Mouse (Mus musculus) CH12.LX (cell line): ENCODE results near the gene Utp11. TPM values are rescaled to one million over a fixed set of nuclear protein-coding genes. Genes with fewer than 3 reads are reported as not detected.

ENCODE experiments used
- DNase-seq: peaks from one replicate; pipeline ENCODE4 v3.0.0-alpha.2; 2013; ENCODE audit errors: extremely low read depth
- H3K27ac ChIP-seq: 2 replicates; pipeline ENCODE4 v1.5.1; 2012; ENCODE audit warnings: low read depth, mild to moderate bottlenecking, control low read depth, moderate library complexity; ENCODE audit not compliant: insufficient read depth
- H3K27me3 ChIP-seq: replicated peaks from 2 replicates; pipeline ENCODE3; 2012; ENCODE audit warnings: inconsistent platforms
- H3K36me3 ChIP-seq, 2 experiments: replicated peaks in 1 of 2; 2 replicates each; pipeline versions ENCODE3 to v1.6.1; 2012; ENCODE audit warnings: inconsistent platforms in 1 of 2, low read length in 1 of 2, mild to moderate bottlenecking in 1 of 2, mixed read lengths in 1 of 2, moderate library complexity in 1 of 2; ENCODE audit not compliant: control insufficient read depth in 1 of 2, insufficient read depth in 1 of 2
- H3K4me1 ChIP-seq, 2 experiments: 2 replicates each; pipeline ENCODE4 v1.6.1; 2012; ENCODE audit warnings: inconsistent platforms in 1 of 2, moderate library complexity in 1 of 2; ENCODE audit not compliant: insufficient read depth in 2 of 2, control insufficient read depth in 1 of 2
- H3K4me2 ChIP-seq: 2 replicates; pipeline ENCODE4 v1.6.1; 2012; ENCODE audit warnings: low read depth, mild to moderate bottlenecking, control low read depth; ENCODE audit not compliant: poor library complexity, insufficient read depth, severe bottlenecking
- H3K4me3 ChIP-seq, 3 experiments: fragments of 150-350 bp in 1 of 3; sonication (generic) in 1 of 3; replicated peaks in 1 of 3; 2 replicates each; pipeline versions ENCODE3 to v1.5.1; 2011 to 2012; ENCODE audit warnings: low read depth in 2 of 3, low read length in 2 of 3, mild to moderate bottlenecking in 2 of 3, moderate library complexity in 2 of 3, control low read depth in 1 of 3, improper control_type of control experiment in 1 of 3, inconsistent platforms in 1 of 3, mixed read lengths in 1 of 3; ENCODE audit not compliant: poor library complexity in 1 of 3
- H3K79me2 ChIP-seq: replicated peaks from 2 replicates; pipeline ENCODE4 v1.6.1; 2012; ENCODE audit warnings: mild to moderate bottlenecking, moderate library complexity; ENCODE audit not compliant: control insufficient read depth, poor library complexity, insufficient read depth, severe bottlenecking; ENCODE audit errors: extremely low read depth
- H3K9ac ChIP-seq: 2 replicates; pipeline ENCODE4 v1.6.1; 2012; ENCODE audit warnings: low read depth, mild to moderate bottlenecking, control low read depth, moderate library complexity; ENCODE audit not compliant: insufficient read depth
- H3K9me3 ChIP-seq: replicated peaks from 2 replicates; pipeline ENCODE3; 2012; ENCODE audit warnings: low read length, inconsistent platforms, mixed read lengths
- CHD1 ChIP-seq: IDR thresholded peaks from 2 replicates; pipeline ENCODE4 v1.6.1; 2012; ENCODE audit warnings: low read depth, low read length, improper control_type of control experiment, inconsistent platforms
- CHD2 ChIP-seq: IDR thresholded peaks from 2 replicates; pipeline ENCODE4 v1.6.1; 2011; ENCODE audit warnings: low read length, improper control_type of control experiment
- CTCF ChIP-seq, 2 experiments: IDR thresholded peaks in 1 of 2; conservative IDR thresholded peaks in 1 of 2; 2 replicates each; pipeline ENCODE4 v1.5.1; 2011 to 2012; ENCODE audit warnings: low read depth in 2 of 2, low read length in 2 of 2, improper control_type of control experiment in 1 of 2, inconsistent platforms in 1 of 2, mild to moderate bottlenecking in 1 of 2, moderate library complexity in 1 of 2
- E2F4 ChIP-seq: IDR thresholded peaks from 2 replicates; pipeline ENCODE4 v1.6.1; 2011; ENCODE audit warnings: low read depth, low read length, improper control_type of control experiment; ENCODE audit not compliant: insufficient replicate concordance
- ELF1 ChIP-seq: IDR thresholded peaks from 2 replicates; pipeline ENCODE4 v1.6.1; 2014; ENCODE audit warnings: low read depth, mild to moderate bottlenecking, inconsistent platforms, low read length, improper control_type of control experiment
- EP300 ChIP-seq: IDR thresholded peaks from 2 replicates; pipeline ENCODE4 v1.6.1; 2011; ENCODE audit warnings: low read length, improper control_type of control experiment
- ETS1 ChIP-seq: conservative IDR thresholded peaks from 2 replicates; pipeline ENCODE4 v1.6.1; 2012; ENCODE audit warnings: low read depth, mild to moderate bottlenecking, inconsistent platforms, low read length, improper control_type of control experiment, moderate library complexity
- MAX ChIP-seq: IDR thresholded peaks from 2 replicates; pipeline ENCODE4 v1.6.1; 2011; ENCODE audit warnings: low read length, improper control_type of control experiment
- MXI1 ChIP-seq: IDR thresholded peaks from 2 replicates; pipeline ENCODE4 v1.6.1; 2011; ENCODE audit warnings: mild to moderate bottlenecking, low read depth, low read length, improper control_type of control experiment
- POLR2A ChIP-seq: IDR thresholded peaks from 2 replicates; pipeline ENCODE4 v1.6.1; 2011; ENCODE audit warnings: low read depth, mild to moderate bottlenecking, improper control_type of control experiment, low read length
- RAD21 ChIP-seq: IDR thresholded peaks from 2 replicates; pipeline ENCODE4 v1.6.1; 2011; ENCODE audit warnings: low read depth, mild to moderate bottlenecking, low read length, improper control_type of control experiment, moderate library complexity
- RCOR1 ChIP-seq: conservative IDR thresholded peaks from 2 replicates; pipeline ENCODE4 v1.6.1; 2012; ENCODE audit warnings: low read depth, mild to moderate bottlenecking, inconsistent platforms, low read length, improper control_type of control experiment
- SMC3 ChIP-seq: IDR thresholded peaks from 2 replicates; pipeline ENCODE4 v1.6.1; 2011; ENCODE audit warnings: low read depth, low read length, improper control_type of control experiment
- UBTF ChIP-seq: IDR thresholded peaks from 2 replicates; pipeline ENCODE4 v1.6.1; 2012; ENCODE audit warnings: low read depth, mild to moderate bottlenecking, inconsistent platforms, low read length, improper control_type of control experiment, moderate library complexity
- USF1 ChIP-seq: IDR thresholded peaks from 2 replicates; pipeline ENCODE4 v1.6.1; 2014; ENCODE audit warnings: low read depth, mild to moderate bottlenecking, inconsistent platforms, low read length, improper control_type of control experiment
- USF2 ChIP-seq: conservative IDR thresholded peaks from 2 replicates; pipeline ENCODE4 v1.6.1; 2011; ENCODE audit warnings: low read depth, low read length, improper control_type of control experiment
- ZC3H11A ChIP-seq: IDR thresholded peaks from 2 replicates; pipeline ENCODE4 v1.6.1; 2012; ENCODE audit warnings: low read depth, mild to moderate bottlenecking, inconsistent platforms, low read length, improper control_type of control experiment
- ZKSCAN1 ChIP-seq: IDR thresholded peaks from 2 replicates; pipeline ENCODE4 v1.6.1; 2012; ENCODE audit warnings: low read depth, inconsistent platforms, low read length, improper control_type of control experiment, borderline replicate concordance
- dilution Hi-C: fragments of 300-500 bp; cut with MboI; formaldehyde crosslinking; loops from 2 replicates; pipeline ENCODE4 v1.14.3; 2020; ENCODE audit warnings: low sequenced_read_pairs; ENCODE audit not compliant: extremely low pct_unique_long_range_greater_than_20kb, extremely low pct_ligation_motif_present
- in situ Hi-C: fragments of 300-500 bp; cut with MboI; formaldehyde crosslinking; loops from 3 replicates; pipeline ENCODE4 v1.14.3; 2019; ENCODE audit warnings: low sequenced_read_pairs, low pct_ligation_motif_present, low pct_unique_long_range_greater_than_20kb, mixed read lengths
- polyA plus RNA-seq: library from polyadenylated mRNA; unstranded; fragments of >175 nt; gene quantifications from 2 replicates; pipeline ENCODE4 v1.2.1, GENCODE M21; 2012; ENCODE audit warnings: low read depth; ENCODE audit not compliant: insufficient read length
- total RNA-seq, 2 experiments: library from RNA; depleted of rRNA; stranded (reverse); fragments of 300-350 nt in 1 of 2; fragments of >200 nt in 1 of 2; gene quantifications; 2 replicates each; pipeline ENCODE4 v1.2.3; 2012 to 2014

Utp11 gene
- total and polyA plus RNA-seq, 3 experiments: 52.7 to 102 (median 78.1) TPM

- H3K4me3 ChIP-seq: no peak overlapping the region
- no peak for TF ChIP-seq CHD1
- no peak for TF ChIP-seq CHD2
- TF ChIP-seq, all 38 proteins: peak for 0
- Histone ChIP-seq H3K4me1 (peaks cover 0 to 15% of the 10 kb centered on the region in 2 experiments; a peak in 3 of 4 replicates), H3K9ac (no peak overlapping the region), H3K9me3 (no peaks in the 10 kb centered on the region), H3K36me3 (peaks cover 62 to 87% of the 10 kb centered on the region in 2 experiments), H3K4me2 (no peak overlapping the region), H3K79me2 (peaks cover 51% of the 10 kb centered on the region), H3K27ac (no peak overlapping the region), H3K27me3 (no peaks in the 10 kb centered on the region)
- dilution Hi-C loops: no loop called here
- in situ Hi-C loops: no loop called here
- no peak for DNase-seq
Observed at GRCm38 (mm10) chr4:124685453-124685852, 7.9 kb downstream of the Utp11 start.

GRCm38 (mm10) chr4:124685004-124685403 is 8.4 kb downstream of the Utp11 start:
- Histone ChIP-seq H3K27ac (no peak overlapping the region), H3K9ac (no peak overlapping the region), H3K27me3 (no peaks in the 10 kb centered on the region), H3K4me3 (no peak overlapping the region), H3K4me2 (no peak overlapping the region), H3K79me2 (peaks cover 47% of the 10 kb centered on the region), H3K9me3 (no peaks in the 10 kb centered on the region), H3K36me3 (peaks cover 66 to 92% of the 10 kb centered on the region in 2 experiments), H3K4me1 (peaks cover 0 to 15% of the 10 kb centered on the region in 2 experiments; a peak in 3 of 4 replicates)
- in situ Hi-C loops: no loop called here
- TF ChIP-seq ETS1 (no peak), MXI1 (no peak), UBTF (no peak), RCOR1 (no peak), CTCF (conservative IDR thresholded peaks at IDR 0.05 in 1 of 2, IDR thresholded peaks at IDR 0.05 in 1 of 2; ENCODE audit: low read depth in 2 of 2, low read length in 2 of 2) (peak; percentile 12 to 47; a peak in 2 of 4 replicates), USF2 (no peak), MAX (no peak), ZC3H11A (no peak), ZKSCAN1 (no peak), RAD21 (peak; percentile 6), USF1 (no peak), ELF1 (no peak), SMC3 (peak; percentile 16; the same call in 1 of the 2 replicates), CHD1 (no peak), POLR2A (no peak), E2F4 (no peak), EP300 (no peak)
- no peak for DNase-seq
- dilution Hi-C loops: no loop called here
